Mouse (Mus musculus): ENCODE measurements around the gene Ccdc120. TPM values are rescaled to one million over a fixed set of nuclear protein-coding genes. Genes with fewer than 3 reads are reported as not detected.
A peak's percentile ranks its signal among the peaks of the same experiment; 100 is the strongest.
"Not testable (repeated sequence)": the region's sequence is repeated elsewhere in the genome, so short reads cannot be mapped to it uniquely, and the experiment has no call there.

The Ccdc120 gene
- total RNA-seq, 2 experiments from 2014 or later = 17.0 to 20.9 TPM

- DNase-seq (ENCODE audit: extremely low spot score in 1 of 2, low spot score in 1 of 2) = peak; percentile 50 to 64
Observed at GRCm38 (mm10) chrX:7762137-7762920, 11.6 kb upstream of the Ccdc120 start, which contains the start of gene Tfe3. Tfe3 (plus strand) TSS chrX:7762560.

- not testable (repeated sequence) for DNase-seq (ENCODE audit: extremely low spot score in 1 of 2, low spot score in 1 of 2)
Observed at GRCm38 (mm10) chrX:7753627-7754026, 2.9 kb upstream of the Ccdc120 start.

GRCm38 (mm10) chrX:7745429-7745828, 5.3 kb downstream of the Ccdc120 start:
- no peak for DNase-seq (ENCODE audit: extremely low spot score in 1 of 2, low spot score in 1 of 2)

GRCm38 (mm10) chrX:7744940-7745339, 5.8 kb downstream of the Ccdc120 start:
- DNase-seq (ENCODE audit: extremely low spot score in 1 of 2, low spot score in 1 of 2) = no peak

GRCm38 (mm10) chrX:7743470-7743869, 7.2 kb downstream of the Ccdc120 start:
- no peak for DNase-seq (ENCODE audit: extremely low spot score in 1 of 2, low spot score in 1 of 2)

- DNase-seq (ENCODE audit: extremely low spot score in 1 of 2, low spot score in 1 of 2) = no peak
Observed at GRCm38 (mm10) chrX:7741103-7741502, 9.6 kb downstream of the Ccdc120 start.

GRCm38 (mm10) chrX:7740082-7740819, 10.5 kb downstream of the Ccdc120 start:
- no peak for DNase-seq (ENCODE audit: extremely low spot score in 1 of 2, low spot score in 1 of 2)

GRCm38 (mm10) chrX:7739336-7740081, 11.2 kb downstream of the Ccdc120 start:
- DNase-seq (ENCODE audit: extremely low spot score in 1 of 2, low spot score in 1 of 2) = no peak

GRCm38 (mm10) chrX:7733571-7734156, 17.0 kb downstream of the Ccdc120 start:
- peak; percentile 42 to 72 for DNase-seq (ENCODE audit: extremely low spot score in 1 of 2, low spot score in 1 of 2)

- DNase-seq (ENCODE audit: extremely low spot score in 1 of 2, low spot score in 1 of 2) = no peak
Observed at GRCm38 (mm10) chrX:7728922-7729265, 21.8 kb downstream of the Ccdc120 start.

GRCm38 (mm10) chrX:7728215-7728921, 22.3 kb downstream of the Ccdc120 start, which contains the start of gene Praf2:
Praf2 (plus strand) TSS chrX:7728439.
- DNase-seq (ENCODE audit: extremely low spot score in 1 of 2, low spot score in 1 of 2) = peak; percentile 50 to 64

- no peak for DNase-seq (ENCODE audit: extremely low spot score in 1 of 2, low spot score in 1 of 2)
Observed at GRCm38 (mm10) chrX:7727176-7727575, 23.5 kb downstream of the Ccdc120 start.

GRCm38 (mm10) chrX:7725841-7726240, 24.9 kb downstream of the Ccdc120 start:
- no peak for DNase-seq (ENCODE audit: extremely low spot score in 1 of 2, low spot score in 1 of 2)

- DNase-seq (ENCODE audit: extremely low spot score in 1 of 2, low spot score in 1 of 2) = no peak
Observed at GRCm38 (mm10) chrX:7724135-7724534, 26.6 kb downstream of the Ccdc120 start.

- no peak for DNase-seq (ENCODE audit: extremely low spot score in 1 of 2, low spot score in 1 of 2)
Observed at GRCm38 (mm10) chrX:7722691-7723090, 28.0 kb downstream of the Ccdc120 start.

GRCm38 (mm10) chrX:7722282-7722611, 28.5 kb downstream of the Ccdc120 start:
- DNase-seq (ENCODE audit: extremely low spot score in 1 of 2, low spot score in 1 of 2) = no peak

GRCm38 (mm10) chrX:7721514-7722281, 29.0 kb downstream of the Ccdc120 start, which contains the start of gene Gm45208:
Gm45208 (plus strand) TSS chrX:7722245.
- peak; percentile 33 to 47 for DNase-seq (ENCODE audit: extremely low spot score in 1 of 2, low spot score in 1 of 2)

- DNase-seq (ENCODE audit: extremely low spot score in 1 of 2, low spot score in 1 of 2) = not testable (repeated sequence)
Observed at GRCm38 (mm10) chrX:7716058-7716457, 34.6 kb downstream of the Ccdc120 start.
